Mouse (Mus musculus) embryonic facial prominence, embryonic 10.5 days (tissue): ENCODE data around the gene Rnasel. TPM values are rescaled to one million over a fixed set of nuclear protein-coding genes. Genes with fewer than 3 reads are reported as not detected.
A peak's percentile ranks its signal among the peaks of the same experiment; 100 is the strongest.

Source experiments
- DNase-seq: peaks from one replicate; pipeline ENCODE4 v3.0.0-alpha.2; 2017; ENCODE audit warnings: low spot score
- H3K27ac ChIP-seq: fragments of 300-500 bp; sonication (generic); replicated peaks from 2 replicates; pipeline ENCODE4 v1.5.1; 2016; ENCODE audit warnings: mild to moderate bottlenecking
- H3K27me3 ChIP-seq: fragments of 300-500 bp; sonication (generic); replicated peaks from 2 replicates; pipeline ENCODE4 v1.6.1; 2016; ENCODE audit warnings: low read depth, mild to moderate bottlenecking; ENCODE audit not compliant: poor library complexity, severe bottlenecking
- H3K36me3 ChIP-seq: fragments of 300-500 bp; sonication (generic); replicated peaks from 2 replicates; pipeline ENCODE4 v1.6.1; 2016; ENCODE audit warnings: mild to moderate bottlenecking, moderate library complexity
- H3K4me1 ChIP-seq: fragments of 300-500 bp; sonication (generic); 2 replicates; pipeline ENCODE4 v1.6.1; 2016
- H3K4me3 ChIP-seq: fragments of 300-500 bp; sonication (generic); 2 replicates; pipeline ENCODE4 v1.5.1; 2016; ENCODE audit warnings: mild to moderate bottlenecking, moderate library complexity
- H3K9me3 ChIP-seq: fragments of 300-500 bp; sonication (generic); 2 replicates; pipeline ENCODE4 v1.6.1; 2016; ENCODE audit warnings: mild to moderate bottlenecking
- WGBS: fragments of 180-500 bp; shearing (Covaris S2); methylation state at CpG from one replicate; pipeline ENCODE4 v1.1.7; 2016; 5-methylcytosine and 5-hydroxymethylcytosine counted together
- polyA plus RNA-seq: library from polyadenylated mRNA; unstranded; fragments of >200 nt; fragmentation: Nextera tagmentation; extraction: Ambion mirVana; gene quantifications from 2 replicates; pipeline ENCODE4 v1.2.1, GENCODE M21; 2016

The Rnasel gene
- polyA plus RNA-seq, 1 experiment from 2014 or later, result 9.5 TPM

DNA sequence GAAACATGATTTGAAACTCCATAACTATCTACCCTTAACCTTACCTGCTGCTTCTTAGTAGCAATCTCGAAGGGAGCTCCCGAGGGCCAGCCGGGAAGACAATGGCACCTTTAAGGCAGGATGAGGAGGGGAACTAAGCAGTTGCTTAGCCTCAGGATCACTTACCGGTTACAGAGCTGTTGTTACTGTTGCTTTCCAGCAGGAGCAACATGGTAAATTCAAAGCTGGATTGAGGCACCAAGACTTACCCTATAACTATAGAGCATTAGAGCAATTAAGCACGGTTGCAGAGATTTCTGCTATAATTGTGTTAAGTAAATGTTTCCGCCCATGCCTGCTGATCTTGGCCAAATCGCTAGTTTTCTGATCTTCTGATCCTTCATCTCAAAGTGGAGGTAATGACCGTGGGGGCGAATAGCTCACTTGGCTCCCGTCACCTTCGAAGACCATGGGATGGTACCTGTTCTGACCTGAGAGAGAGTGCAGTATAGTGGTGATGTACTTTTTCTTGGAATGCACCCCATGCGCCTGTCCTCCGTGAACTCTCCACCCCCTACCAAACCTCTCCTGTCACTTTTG, 9.7 kb upstream of the Rnasel start:
- no peak for DNase-seq
- peaks cover 11% of the 10 kb centered on the region for H3K36me3 ChIP-seq
- 0 out of 2 replicates have a peak overlapping the region, but pooled peaks have one; percentile 26 for H3K27ac ChIP-seq
- H3K4me1 ChIP-seq, result peaks cover 44% of the 10 kb centered on the region
- no peaks in the 10 kb centered on the region for H3K9me3 ChIP-seq
- peaks cover 71% of the 10 kb centered on the region for H3K27me3 ChIP-seq
- H3K4me3 ChIP-seq, result peak overlapping the region; percentile 63
- WGBS, result 13% methylated on average over 13 of the region's 13 CpGs

DNA sequence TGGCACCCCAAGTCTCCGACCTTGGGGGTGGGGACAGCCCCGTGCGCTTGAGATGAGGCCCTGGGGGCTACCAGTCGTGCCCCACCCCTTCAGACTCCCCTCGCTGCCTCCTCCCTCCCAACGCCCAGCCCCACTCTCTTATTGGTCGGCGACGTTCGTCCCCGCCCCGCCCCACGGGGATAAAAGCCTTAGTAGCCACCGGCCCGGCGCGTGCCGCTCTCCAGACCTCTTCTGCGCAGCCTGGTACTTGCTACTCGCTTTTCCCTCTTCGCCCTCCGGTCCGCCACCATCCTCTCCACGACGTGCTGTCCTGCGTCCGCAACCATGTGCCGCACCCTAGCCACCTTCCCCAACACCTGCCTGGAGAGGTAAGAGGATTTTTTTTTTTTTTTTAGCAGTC, 9.1 kb upstream of the Rnasel start, which contains the start of gene Rgs16:
TSS of gene Rgs16 (plus strand) at position 205 of the 400 bp plus-strand sequence.
- Histone ChIP-seq H3K4me1 (peaks cover 44% of the 10 kb centered on the region), H3K36me3 (peaks cover 11% of the 10 kb centered on the region), H3K27ac (peak within 1 kb of the TSS; percentile 26; the same call in 1 of the 2 replicates), H3K27me3 (peaks cover 65% of the 10 kb centered on the region), H3K9me3 (no peaks in the 10 kb centered on the region), H3K4me3 (peak within 1 kb of the TSS; percentile 63)
- DNase-seq, result peak; percentile 87
- WGBS, result under 1% methylated on average over 28 of the region's 28 CpGs

DNA sequence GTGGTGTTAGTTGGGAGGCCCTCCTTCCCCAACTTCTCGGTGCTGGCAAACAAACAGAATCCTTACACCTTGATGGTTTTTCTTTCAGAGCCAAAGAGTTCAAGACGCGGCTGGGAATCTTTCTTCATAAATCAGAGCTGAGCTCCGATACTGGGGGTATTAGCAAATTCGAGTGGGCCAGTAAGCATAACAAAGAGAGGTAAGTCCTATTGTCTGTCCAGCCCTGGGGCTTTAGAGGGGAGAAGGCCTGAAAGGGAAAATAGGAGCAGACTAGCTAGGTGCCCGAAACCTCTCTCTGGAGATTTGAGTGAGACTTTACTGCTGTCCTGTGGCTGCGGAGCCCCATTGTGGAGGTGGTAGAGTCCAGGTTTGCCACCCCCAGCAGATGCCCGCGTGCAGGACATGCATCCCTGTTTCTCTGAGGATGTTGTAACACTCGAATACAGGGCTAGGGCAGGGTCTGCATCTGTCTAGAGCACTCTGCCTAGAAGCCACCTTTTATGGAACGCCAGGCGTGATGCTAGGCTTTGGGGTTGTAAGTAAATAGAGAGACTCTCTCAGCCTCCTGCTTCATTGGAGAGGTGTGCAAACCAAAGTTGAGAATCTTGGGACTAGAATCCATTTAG, 8.3 kb upstream of the Rnasel start:
- Histone ChIP-seq H3K27ac (peak overlapping the region; percentile 26; the same call in 1 of the 2 replicates), H3K36me3 (peaks cover 11% of the 10 kb centered on the region), H3K4me1 (peaks cover 44% of the 10 kb centered on the region), H3K27me3 (peaks cover 58% of the 10 kb centered on the region), H3K9me3 (no peaks in the 10 kb centered on the region), H3K4me3 (peak overlapping the region; percentile 63)
- no peak for DNase-seq
- 22% methylated on average over 12 of the region's 12 CpGs for WGBS

DNA sequence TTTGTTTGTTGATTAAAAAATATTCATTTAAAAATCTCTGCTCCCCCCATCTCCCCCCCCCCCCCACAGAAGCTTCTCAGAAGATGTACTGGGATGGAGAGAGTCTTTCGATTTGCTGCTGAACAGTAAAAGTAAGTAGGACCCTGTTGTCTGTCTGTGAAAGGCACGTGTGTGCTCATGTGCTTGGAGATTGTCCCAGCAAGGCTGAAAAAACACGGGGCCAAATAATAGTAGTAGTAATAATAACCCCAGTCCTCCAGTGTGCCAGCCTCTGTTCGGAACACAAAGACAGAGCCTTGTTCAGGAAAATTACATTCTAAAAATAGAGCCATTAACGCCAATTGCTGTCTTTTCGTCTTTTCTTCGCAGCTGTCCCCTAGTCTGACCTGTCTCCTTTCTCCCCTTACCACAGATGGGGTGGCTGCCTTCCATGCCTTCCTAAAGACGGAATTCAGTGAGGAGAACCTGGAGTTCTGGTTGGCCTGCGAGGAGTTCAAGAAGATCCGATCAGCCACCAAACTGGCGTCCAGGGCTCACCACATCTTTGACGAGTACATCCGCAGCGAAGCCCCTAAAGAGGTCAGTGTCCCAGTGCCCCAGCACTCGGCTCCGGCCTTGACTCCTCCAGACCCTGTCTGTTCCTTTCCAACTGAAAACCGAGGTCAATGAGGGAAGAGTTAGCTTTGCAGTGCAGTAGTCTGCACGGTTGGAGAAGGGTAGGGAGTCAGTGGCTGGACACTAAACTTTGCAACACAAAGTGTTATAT, 7.5 kb upstream of the Rnasel start:
- Histone ChIP-seq H3K27ac (peak overlapping the region; percentile 35; the same call in 1 of the 2 replicates), H3K36me3 (peaks cover 11% of the 10 kb centered on the region), H3K27me3 (peaks cover 61% of the 10 kb centered on the region), H3K4me1 (peaks cover 46% of the 10 kb centered on the region), H3K4me3 (peak overlapping the region; percentile 63), H3K9me3 (no peaks in the 10 kb centered on the region)
- no peak for DNase-seq
- 58% methylated on average over 18 of the region's 18 CpGs for WGBS

DNA sequence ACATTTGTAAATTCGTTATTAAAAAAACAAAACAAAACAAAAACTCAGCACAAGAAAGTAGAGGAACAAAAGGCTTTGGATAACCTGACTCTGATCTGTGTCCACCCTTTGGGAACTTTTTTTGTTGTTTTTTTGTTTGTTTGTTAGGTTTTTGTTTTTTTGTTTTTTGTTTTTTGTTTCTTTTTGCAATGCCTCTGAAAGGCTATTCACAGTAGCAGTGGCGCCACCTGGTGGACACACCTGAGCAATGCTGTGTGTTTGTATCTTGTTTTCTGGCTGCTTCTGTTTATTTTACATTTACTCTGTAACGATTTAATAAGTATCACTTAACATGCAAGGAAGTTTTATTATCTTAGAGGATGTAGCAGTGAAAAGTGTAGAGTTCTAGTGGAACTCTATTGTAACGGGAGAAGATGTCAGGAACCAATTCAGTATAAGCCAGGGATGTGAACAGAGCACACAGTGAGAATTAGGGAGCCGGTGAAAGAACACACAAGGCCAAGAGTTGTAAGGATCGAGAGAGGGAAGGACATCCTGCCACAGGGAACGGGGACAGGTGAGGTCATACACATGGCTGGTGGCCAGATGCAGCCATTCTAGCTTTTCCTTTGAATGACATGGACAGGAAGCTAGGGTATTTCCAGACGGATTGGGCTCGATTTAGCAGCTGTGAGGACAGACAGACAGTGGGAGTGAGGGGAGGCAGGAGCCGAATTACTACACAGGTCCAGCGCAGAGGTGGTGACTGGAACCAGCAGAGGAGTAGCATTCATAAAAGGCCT, 6.7 kb upstream of the Rnasel start:
- Histone ChIP-seq H3K9me3 (no peaks in the 10 kb centered on the region), H3K4me3 (no peak overlapping the region; the same call in 1 of the 2 replicates), H3K27ac (no peak overlapping the region), H3K36me3 (peaks cover 11% of the 10 kb centered on the region), H3K4me1 (peaks cover 39% of the 10 kb centered on the region), H3K27me3 (peaks cover 61% of the 10 kb centered on the region)
- peak; percentile 75 for DNase-seq
- 61% methylated on average over 11 of the region's 11 CpGs for WGBS

DNA sequence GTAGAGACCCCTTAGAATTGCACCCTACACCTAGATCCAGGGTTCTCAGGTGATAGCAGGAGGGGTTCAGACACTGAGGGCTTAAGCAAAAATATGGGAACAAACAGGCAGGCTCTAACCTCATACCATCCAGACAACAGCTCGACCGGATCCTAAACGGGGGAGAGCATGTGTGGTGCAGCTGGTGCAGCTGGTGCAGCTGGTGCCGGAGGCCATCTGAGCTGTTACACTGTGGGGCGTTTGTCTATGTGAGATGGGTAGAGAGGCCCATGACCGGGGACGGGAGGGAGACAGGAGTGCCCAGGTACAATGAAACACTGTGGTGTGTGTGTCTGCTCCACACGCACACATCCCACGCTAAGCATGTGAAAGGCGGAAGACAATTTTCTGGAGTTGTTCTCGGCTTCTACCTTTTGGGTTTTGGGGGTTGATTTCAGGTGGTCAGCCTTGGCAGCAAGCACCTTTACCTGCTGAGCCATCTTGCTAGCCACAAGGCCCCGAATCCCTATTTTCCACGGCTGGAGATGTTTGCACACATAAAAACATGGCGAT, 3.0 kb upstream of the Rnasel start:
- H3K27me3 ChIP-seq, result peaks cover 32% of the 10 kb centered on the region
- H3K27ac ChIP-seq, result no peak overlapping the region
- H3K36me3 ChIP-seq, result peaks cover 11% of the 10 kb centered on the region
- no peaks in the 10 kb centered on the region for H3K9me3 ChIP-seq
- H3K4me3 ChIP-seq, result no peak overlapping the region
- no peak for DNase-seq
- WGBS, result 79% methylated on average over 14 of the region's 14 CpGs
- H3K4me1 ChIP-seq, result peaks cover 36% of the 10 kb centered on the region

DNA sequence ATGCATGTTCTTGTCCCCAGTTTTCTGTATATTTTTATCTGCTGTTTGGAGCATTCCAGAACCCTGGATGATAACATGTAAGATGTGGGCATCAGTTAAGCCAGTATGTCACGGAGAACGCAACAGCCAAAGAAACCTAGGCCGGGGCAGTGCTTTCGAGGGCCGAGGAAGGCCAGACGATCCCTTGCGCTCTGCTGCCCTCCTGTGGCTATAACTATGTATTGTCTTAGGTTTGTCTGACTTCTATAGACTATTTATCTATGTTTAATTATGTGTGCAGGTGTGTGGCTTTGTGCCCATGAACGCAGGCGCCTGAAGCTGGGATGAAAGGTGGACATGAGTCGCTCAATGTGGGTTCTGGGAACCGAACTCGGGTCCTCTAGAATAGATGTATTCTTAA, 2.5 kb upstream of the Rnasel start:
- no peaks in the 10 kb centered on the region for H3K9me3 ChIP-seq

DNA sequence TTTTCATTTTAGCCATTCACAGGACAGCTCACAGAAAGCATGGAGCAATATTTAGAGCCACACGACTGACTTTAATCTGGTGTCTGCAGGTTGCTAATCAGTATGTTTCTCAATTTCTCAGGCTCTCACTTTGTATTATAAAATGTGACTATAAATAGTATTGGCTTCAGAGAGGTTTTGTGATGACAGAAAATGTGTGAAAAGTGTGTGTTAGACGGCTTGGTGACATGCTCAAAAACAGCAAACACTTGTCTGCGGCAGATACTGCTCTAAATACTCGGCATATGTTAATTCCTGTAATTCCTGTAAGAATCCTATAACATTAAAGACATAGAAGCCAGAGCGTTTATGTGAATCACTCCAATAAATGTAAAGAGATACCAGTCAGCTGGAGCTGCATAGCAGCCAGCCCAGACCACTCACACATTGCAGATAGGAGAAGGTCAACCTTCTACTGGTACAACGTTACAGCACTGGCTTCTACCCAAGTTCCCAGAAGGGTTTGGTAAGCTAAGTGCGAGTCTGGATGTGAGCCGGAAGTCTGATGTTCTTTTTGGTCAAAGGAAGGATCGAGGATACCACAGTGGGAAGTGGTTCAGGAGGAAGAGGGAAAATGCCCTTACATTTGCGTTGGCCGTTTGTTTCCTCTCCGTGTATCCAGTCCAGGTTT, 1.2 kb upstream of the Rnasel start:
- no peaks in the 10 kb centered on the region for H3K9me3 ChIP-seq
- H3K4me1 ChIP-seq, result peaks cover 28% of the 10 kb centered on the region
- DNase-seq, result no peak
- peaks cover 26% of the 10 kb centered on the region; the same call in 1 of the 2 replicates for H3K27me3 ChIP-seq
- H3K27ac ChIP-seq, result 0 out of 2 replicates have a peak overlapping the region, but pooled peaks have one; percentile 92
- no peak overlapping the region for H3K4me3 ChIP-seq
- 76% methylated on average over 12 of the region's 12 CpGs for WGBS
- peaks cover 11% of the 10 kb centered on the region for H3K36me3 ChIP-seq

More for the DNA sequence above, 2.5 kb upstream of the Rnasel start:
- WGBS, result 5% methylated on average over 12 of the region's 12 CpGs
- peaks cover 27% of the 10 kb centered on the region for H3K27me3 ChIP-seq
- H3K4me3 ChIP-seq, result no peak overlapping the region
- peaks cover 11% of the 10 kb centered on the region for H3K36me3 ChIP-seq
- peak; percentile 77 for DNase-seq
- no peak overlapping the region for H3K27ac ChIP-seq
- peaks cover 32% of the 10 kb centered on the region for H3K4me1 ChIP-seq

DNA sequence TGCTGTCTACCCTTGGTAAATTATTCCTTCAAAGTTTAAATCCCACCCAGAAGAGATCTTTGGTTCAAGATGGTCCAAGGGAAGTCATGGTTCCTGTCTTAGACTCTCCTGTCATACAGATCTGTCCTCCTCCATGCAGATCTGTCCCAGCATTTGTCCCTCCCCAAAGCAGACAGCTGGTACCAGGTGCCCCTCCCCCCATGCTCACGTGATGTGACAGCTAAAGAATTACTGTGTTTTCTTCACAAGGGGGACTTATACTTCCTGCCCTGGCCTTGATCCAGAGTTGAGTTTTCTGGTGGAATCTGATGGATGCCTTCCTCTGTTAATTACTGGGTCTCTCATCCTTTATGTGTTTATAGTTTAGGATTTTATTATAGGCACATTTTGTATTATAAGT, 677 bp upstream of the Rnasel start:
- peaks cover 9% of the 10 kb centered on the region for H3K36me3 ChIP-seq
- H3K27me3 ChIP-seq, result peaks cover 26% of the 10 kb centered on the region; the same call in 1 of the 2 replicates
- peak; percentile 55 for DNase-seq
- H3K4me3 ChIP-seq, result no peak overlapping the region
- H3K4me1 ChIP-seq, result peaks cover 28% of the 10 kb centered on the region
- H3K27ac ChIP-seq, result peak overlapping the region; percentile 92; the same call in 1 of the 2 replicates
- H3K9me3 ChIP-seq, result no peaks in the 10 kb centered on the region
- 8% methylated on average over 1 of the region's 1 CpGs for WGBS

DNA sequence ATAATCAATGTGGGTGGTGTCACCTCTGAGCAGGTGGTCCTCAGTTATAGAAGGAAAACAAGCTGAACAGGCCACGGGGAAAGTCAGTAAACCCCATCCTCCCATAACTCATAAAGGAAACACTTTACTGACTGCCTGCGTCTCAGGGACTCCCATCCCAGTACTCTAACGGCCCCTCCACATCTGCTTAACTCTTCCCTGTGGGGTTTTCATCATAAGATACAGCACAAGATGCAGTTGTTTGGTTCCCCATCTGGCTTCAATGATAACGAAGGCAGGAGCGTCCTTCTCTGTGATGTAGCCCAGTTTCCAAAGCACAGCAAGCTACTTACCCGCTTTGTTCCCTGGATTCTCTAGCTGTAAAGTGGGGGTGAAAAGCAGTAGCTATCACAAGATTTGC, 828 bp downstream of the Rnasel start:
- peaks cover 28% of the 10 kb centered on the region for H3K4me1 ChIP-seq
- 70% methylated on average over 6 of the region's 6 CpGs for WGBS
- peaks cover 21% of the 10 kb centered on the region; the same call in 1 of the 2 replicates for H3K27me3 ChIP-seq
- peak overlapping the region; percentile 57 for H3K4me3 ChIP-seq
- no peaks in the 10 kb centered on the region for H3K9me3 ChIP-seq
- peak overlapping the region; percentile 92 for H3K27ac ChIP-seq
- peaks cover 5% of the 10 kb centered on the region for H3K36me3 ChIP-seq
- DNase-seq, result no peak

DNA sequence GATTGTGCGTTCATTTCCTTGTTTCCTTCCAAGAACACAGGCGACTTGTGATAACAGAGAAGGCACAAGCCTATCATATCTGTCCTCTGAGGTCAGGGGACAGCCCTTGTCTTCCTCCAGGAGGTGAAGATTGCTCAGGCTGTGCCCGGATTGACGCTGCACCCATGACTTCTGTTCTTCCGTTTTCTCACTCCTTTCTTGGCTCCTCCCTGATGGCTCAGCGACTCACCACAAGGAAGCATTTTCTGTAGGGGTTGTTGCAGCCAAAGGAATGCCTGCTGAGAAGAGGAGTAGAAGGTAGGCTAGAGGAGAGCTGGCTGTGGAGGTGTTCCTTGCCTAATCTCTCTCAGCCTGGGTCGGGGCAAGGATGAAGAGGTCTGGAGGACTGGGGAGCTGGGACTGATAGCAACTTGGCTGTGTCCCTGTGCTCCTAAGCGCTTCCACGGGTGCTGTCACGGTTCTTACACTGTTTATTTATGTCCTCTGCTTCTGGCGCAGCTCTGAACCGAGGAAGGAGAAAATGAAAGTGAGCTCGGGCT, 2.6 kb downstream of the Rnasel start:
- DNase-seq, result no peak
- Histone ChIP-seq H3K27ac (no peak overlapping the region), H3K36me3 (peaks cover 5% of the 10 kb centered on the region), H3K4me3 (peak overlapping the region; percentile 30; the same call in 1 of the 2 replicates), H3K4me1 (peaks cover 23% of the 10 kb centered on the region), H3K9me3 (no peaks in the 10 kb centered on the region), H3K27me3 (peaks cover 14% of the 10 kb centered on the region; the same call in 1 of the 2 replicates)
- WGBS, result 54% methylated on average over 13 of the region's 13 CpGs
